Mouse (Mus musculus) CH12.LX (cell line): Measurements from ENCODE around the gene Qser1.
A peak's percentile ranks its signal among the peaks of the same experiment; 100 is the strongest.

ENCODE experiments used
- CTCF ChIP-seq, 2 experiments: IDR thresholded peaks in 1 of 2; conservative IDR thresholded peaks in 1 of 2; 2 replicates each; pipeline ENCODE4 v1.5.1; 2011 to 2012; ENCODE audit warnings: low read depth in 2 of 2, low read length in 2 of 2, improper control_type of control experiment in 1 of 2, inconsistent platforms in 1 of 2, mild to moderate bottlenecking in 1 of 2, moderate library complexity in 1 of 2
- E2F4 ChIP-seq: IDR thresholded peaks from 2 replicates; pipeline ENCODE4 v1.6.1; 2011; ENCODE audit warnings: low read depth, low read length, improper control_type of control experiment; ENCODE audit not compliant: insufficient replicate concordance
- ELF1 ChIP-seq: IDR thresholded peaks from 2 replicates; pipeline ENCODE4 v1.6.1; 2014; ENCODE audit warnings: low read depth, mild to moderate bottlenecking, inconsistent platforms, low read length, improper control_type of control experiment
- EP300 ChIP-seq: IDR thresholded peaks from 2 replicates; pipeline ENCODE4 v1.6.1; 2011; ENCODE audit warnings: low read length, improper control_type of control experiment
- HCFC1 ChIP-seq: IDR thresholded peaks from 2 replicates; pipeline ENCODE4 v1.6.1; 2012; ENCODE audit warnings: low read depth, mild to moderate bottlenecking, inconsistent platforms, low read length, improper control_type of control experiment
- MAFK ChIP-seq: IDR thresholded peaks from 2 replicates; pipeline ENCODE4 v1.6.1; 2011; ENCODE audit warnings: low read length, improper control_type of control experiment; ENCODE audit not compliant: insufficient replicate concordance
- POLR2A ChIP-seq: IDR thresholded peaks from 2 replicates; pipeline ENCODE4 v1.6.1; 2011; ENCODE audit warnings: low read depth, mild to moderate bottlenecking, improper control_type of control experiment, low read length

- no peak for TF ChIP-seq MAFK
- no peak for TF ChIP-seq EP300
- peak in 1 of 2 experiments; percentile 9; a peak in 1 of 4 replicates for TF ChIP-seq CTCF (conservative IDR thresholded peaks at IDR 0.05 in 1 of 2, IDR thresholded peaks at IDR 0.05 in 1 of 2; ENCODE audit: low read depth in 2 of 2, low read length in 2 of 2)
- TF ChIP-seq E2F4 = no peak
- no peak for TF ChIP-seq POLR2A
- TF ChIP-seq HCFC1 = no peak
- TF ChIP-seq ELF1 = no peak
These were observed 53.3 kb downstream of the Qser1 start for GRCm38 (mm10) chr2:104763134-104763703.
